Mouse (Mus musculus) midbrain, embryonic 10.5 days (tissue): ENCODE results near the gene Trpm4. TPM values are rescaled to one million over a fixed set of nuclear protein-coding genes. Genes with fewer than 3 reads are reported as not detected.
A peak's percentile ranks its signal among the peaks of the same experiment; 100 is the strongest.

ENCODE experiments used
- DNase-seq: peaks from one replicate; pipeline ENCODE4 v3.0.0-alpha.2; 2017; ENCODE audit warnings: low spot score
- H3K27ac ChIP-seq: fragments of 300-500 bp; sonication (generic); replicated peaks from 2 replicates; pipeline ENCODE4 v1.5.1; 2016; ENCODE audit warnings: mild to moderate bottlenecking
- H3K27me3 ChIP-seq: fragments of 300-500 bp; sonication (generic); 2 replicates; pipeline ENCODE4 v1.6.1; 2016; ENCODE audit warnings: low read depth, mild to moderate bottlenecking; ENCODE audit not compliant: poor library complexity, severe bottlenecking
- H3K36me3 ChIP-seq: fragments of 300-500 bp; sonication (generic); 2 replicates; pipeline ENCODE4 v1.6.1; 2016; ENCODE audit warnings: mild to moderate bottlenecking, moderate library complexity
- H3K4me1 ChIP-seq: fragments of 300-500 bp; sonication (generic); 2 replicates; pipeline ENCODE4 v1.6.1; 2016
- H3K4me3 ChIP-seq: fragments of 300-500 bp; sonication (generic); 2 replicates; pipeline ENCODE4 v1.5.1; 2016; ENCODE audit warnings: mild to moderate bottlenecking, moderate library complexity
- H3K9me3 ChIP-seq: fragments of 300-500 bp; sonication (generic); replicated peaks from 2 replicates; pipeline ENCODE4 v1.6.1; 2016; ENCODE audit warnings: mild to moderate bottlenecking
- WGBS: fragments of 180-500 bp; shearing (Covaris S2); methylation state at CpG from one replicate; pipeline ENCODE4 v1.1.7; 2016; 5-methylcytosine and 5-hydroxymethylcytosine counted together
- polyA plus RNA-seq: library from polyadenylated mRNA; unstranded; fragments of >200 nt; fragmentation: Nextera tagmentation; extraction: Ambion mirVana; gene quantifications from 2 replicates; pipeline ENCODE4 v1.2.1, GENCODE M21; 2016

Trpm4 gene
- polyA plus RNA-seq: 7.0 and 9.6 TPM in 2 replicates

- DNase-seq: peak; percentile 80
- WGBS: under 1% methylated on average over 38 of the region's 38 CpGs
- Histone ChIP-seq H3K4me1 (peaks cover 46% of the 10 kb centered on the region), H3K4me3 (peak within 1 kb of the TSS; percentile 79), H3K27me3 (peaks cover 62% of the 10 kb centered on the region), H3K9me3 (no peaks in the 10 kb centered on the region), H3K27ac (peak within 1 kb of the TSS; percentile 84), H3K36me3 (no peaks in the 10 kb centered on the region)
Observed at GRCm38 (mm10) chr7:45333431-45333982, at the start of gene Trpm4. Trpm4 (minus strand) TSS chr7:45333780.

- 95% methylated on average over 1 of the region's 1 CpGs for WGBS
- H3K36me3 ChIP-seq: peaks cover 94% of the 10 kb centered on the region
- no peak for DNase-seq
Observed at GRCm38 (mm10) chr7:45376057-45376456, 42.5 kb upstream of the Trpm4 start.

GRCm38 (mm10) chr7:45374620-45375019 is 41.0 kb upstream of the Trpm4 start:
- no peak overlapping the region for H3K4me3 ChIP-seq
- DNase-seq: no peak
- H3K9me3 ChIP-seq: no peaks in the 10 kb centered on the region
- 97% methylated on average over 8 of the region's 8 CpGs for WGBS
- peaks cover 81% of the 10 kb centered on the region for H3K36me3 ChIP-seq
- H3K27me3 ChIP-seq: peaks cover 10% of the 10 kb centered on the region
- H3K27ac ChIP-seq: no peak overlapping the region
- H3K4me1 ChIP-seq: peaks cover 20% of the 10 kb centered on the region

More at GRCm38 (mm10) chr7:45376057-45376456, 42.5 kb upstream of the Trpm4 start:
- Histone ChIP-seq H3K4me1 (peaks cover 6% of the 10 kb centered on the region), H3K4me3 (no peak overlapping the region), H3K27ac (no peak overlapping the region), H3K9me3 (no peaks in the 10 kb centered on the region), H3K27me3 (no peaks in the 10 kb centered on the region)

GRCm38 (mm10) chr7:45372371-45372770 is 38.8 kb upstream of the Trpm4 start:
- peaks cover 30% of the 10 kb centered on the region for H3K27me3 ChIP-seq
- WGBS: 85% methylated on average over 5 of the region's 5 CpGs
- no peak overlapping the region for H3K4me3 ChIP-seq
- H3K36me3 ChIP-seq: peaks cover 59% of the 10 kb centered on the region
- H3K4me1 ChIP-seq: peaks cover 39% of the 10 kb centered on the region
- no peaks in the 10 kb centered on the region for H3K9me3 ChIP-seq
- no peak overlapping the region for H3K27ac ChIP-seq
- no peak for DNase-seq

- peak within 1 kb of the TSS; percentile 64 for H3K4me3 ChIP-seq
- peaks cover 36% of the 10 kb centered on the region for H3K27me3 ChIP-seq
- H3K27ac ChIP-seq: peak within 1 kb of the TSS; percentile 69; the same call in 1 of the 2 replicates
- H3K4me1 ChIP-seq: peaks cover 51% of the 10 kb centered on the region
- H3K9me3 ChIP-seq: no peaks in the 10 kb centered on the region
- 12% methylated on average over 28 of the region's 28 CpGs for WGBS
- peak; percentile 88 for DNase-seq
- H3K36me3 ChIP-seq: peaks cover 42% of the 10 kb centered on the region
Observed at GRCm38 (mm10) chr7:45370475-45371311, 37.1 kb upstream of the Trpm4 start, which contains the start of gene Lin7b. Lin7b (minus strand) TSS chr7:45370583.

- peaks cover 36% of the 10 kb centered on the region for H3K36me3 ChIP-seq
- peaks cover 44% of the 10 kb centered on the region for H3K27me3 ChIP-seq
- peak overlapping the region; percentile 64 for H3K4me3 ChIP-seq
- peak overlapping the region; percentile 69; the same call in 1 of the 2 replicates for H3K27ac ChIP-seq
- 9% methylated on average over 52 of the region's 52 CpGs for WGBS
- H3K9me3 ChIP-seq: no peaks in the 10 kb centered on the region
- H3K4me1 ChIP-seq: peaks cover 54% of the 10 kb centered on the region
- DNase-seq: no peak
Observed at GRCm38 (mm10) chr7:45369836-45370474, 36.4 kb upstream of the Trpm4 start.

- no peak overlapping the region for H3K27ac ChIP-seq
- H3K36me3 ChIP-seq: peaks cover 28% of the 10 kb centered on the region
- H3K4me3 ChIP-seq: peak overlapping the region; percentile 88
- H3K27me3 ChIP-seq: peaks cover 52% of the 10 kb centered on the region
- H3K4me1 ChIP-seq: peaks cover 54% of the 10 kb centered on the region
- H3K9me3 ChIP-seq: no peaks in the 10 kb centered on the region
- WGBS: 75% methylated on average over 16 of the region's 16 CpGs
- no peak for DNase-seq
Observed at GRCm38 (mm10) chr7:45369022-45369745, 35.6 kb upstream of the Trpm4 start.

- Histone ChIP-seq H3K4me3 (peak overlapping the region; percentile 88), H3K27me3 (peaks cover 62% of the 10 kb centered on the region), H3K4me1 (peaks cover 54% of the 10 kb centered on the region), H3K36me3 (peaks cover 18% of the 10 kb centered on the region), H3K9me3 (no peaks in the 10 kb centered on the region), H3K27ac (peak overlapping the region; percentile 89)
- WGBS: 80% methylated on average over 15 of the region's 15 CpGs
- no peak for DNase-seq
Observed at GRCm38 (mm10) chr7:45368178-45368577, 34.6 kb upstream of the Trpm4 start.

- peak overlapping the region; percentile 89 for H3K27ac ChIP-seq
Observed at GRCm38 (mm10) chr7:45367020-45367880, 33.7 kb upstream of the Trpm4 start.

GRCm38 (mm10) chr7:45366652-45367019 is 33.1 kb upstream of the Trpm4 start, which contains the start of gene Ppfia3:
Ppfia3 (minus strand) TSS chr7:45367019.
- peak within 1 kb of the TSS; percentile 88 for H3K4me3 ChIP-seq
- peaks cover 68% of the 10 kb centered on the region for H3K4me1 ChIP-seq
- under 1% methylated on average over 26 of the region's 26 CpGs for WGBS

More at GRCm38 (mm10) chr7:45367020-45367880, 33.7 kb upstream of the Trpm4 start:
- Histone ChIP-seq H3K9me3 (no peaks in the 10 kb centered on the region), H3K4me1 (peaks cover 63% of the 10 kb centered on the region), H3K27me3 (peaks cover 71% of the 10 kb centered on the region), H3K36me3 (peaks cover 9% of the 10 kb centered on the region), H3K4me3 (peak overlapping the region; percentile 88)
- peak; percentile 99 for DNase-seq
- WGBS: under 1% methylated on average over 70 of the region's 70 CpGs

More at GRCm38 (mm10) chr7:45366652-45367019, 33.1 kb upstream of the Trpm4 start, which contains the start of gene Ppfia3:
- DNase-seq: no peak
- Histone ChIP-seq H3K27ac (peak within 1 kb of the TSS; percentile 89), H3K9me3 (no peaks in the 10 kb centered on the region), H3K36me3 (peaks cover 5% of the 10 kb centered on the region; the same call in 1 of the 2 replicates), H3K27me3 (peaks cover 77% of the 10 kb centered on the region)
